Mouse (Mus musculus) spleen, adult 2 months (tissue): ENCODE measurements around the gene Rasgef1b. TPM values are rescaled to one million over a fixed set of nuclear protein-coding genes. Genes with fewer than 3 reads are reported as not detected.

ENCODE experiments used
- DNase-seq, 2 experiments: peaks; one replicate each; pipeline versions ENCODE4 v3.0.0 to v3.0.0-alpha.2; 2012 to 2021; ENCODE audit warnings: low spot score in 2 of 2, low read depth in 1 of 2
- H3K27ac ChIP-seq: fragments of 200-500 bp; 2 replicates; pipeline ENCODE4 v1.5.1; 2012; ENCODE audit warnings: low read length, inconsistent platforms; ENCODE audit not compliant: insufficient read depth
- H3K27me3 ChIP-seq: fragments of 200-500 bp; 2 replicates; pipeline ENCODE4 v1.6.1; 2012; ENCODE audit warnings: mild to moderate bottlenecking, moderate library complexity, low read length, inconsistent platforms; ENCODE audit not compliant: control insufficient read depth, insufficient read depth
- H3K36me3 ChIP-seq: fragments of 200-500 bp; 2 replicates; pipeline ENCODE4 v1.6.1; 2012; ENCODE audit warnings: mild to moderate bottlenecking, low read length, inconsistent platforms; ENCODE audit not compliant: control insufficient read depth, insufficient read depth
- H3K4me1 ChIP-seq: fragments of 200-500 bp; 2 replicates; pipeline ENCODE4 v1.6.1; 2011; ENCODE audit warnings: inconsistent platforms; ENCODE audit not compliant: control insufficient read depth, insufficient read depth, insufficient read length
- H3K4me3 ChIP-seq: fragments of 200-500 bp; 2 replicates; pipeline ENCODE4 v1.5.1; 2011; ENCODE audit warnings: mild to moderate bottlenecking, inconsistent platforms; ENCODE audit not compliant: insufficient read depth, insufficient read length; ENCODE audit errors: extremely low read depth
- CTCF ChIP-seq: fragments of 200-500 bp; IDR thresholded peaks from 2 replicates; pipeline ENCODE4 v1.5.1; 2011; ENCODE audit warnings: mild to moderate bottlenecking, inconsistent platforms; ENCODE audit not compliant: insufficient read depth, insufficient read length, insufficient replicate concordance; ENCODE audit errors: extremely low read depth
- POLR2A ChIP-seq: fragments of 200-500 bp; IDR thresholded peaks from 2 replicates; pipeline ENCODE4 v1.6.1; 2011; ENCODE audit warnings: low read depth, low read length, inconsistent platforms
- WGBS: fragments of 180-500 bp; shearing (Covaris S2); methylation state at CpG from one replicate; pipeline ENCODE4 v1.1.7; 2018; 5-methylcytosine and 5-hydroxymethylcytosine counted together
- polyA plus RNA-seq: library from polyadenylated mRNA; depleted of rRNA; stranded (reverse); fragments of >200 nt; gene quantifications from 2 replicates; pipeline ENCODE4 v1.2.3, GENCODE M21; 2012

The Rasgef1b gene
- polyA plus RNA-seq, 1 experiment = 13.9 TPM

DNA sequence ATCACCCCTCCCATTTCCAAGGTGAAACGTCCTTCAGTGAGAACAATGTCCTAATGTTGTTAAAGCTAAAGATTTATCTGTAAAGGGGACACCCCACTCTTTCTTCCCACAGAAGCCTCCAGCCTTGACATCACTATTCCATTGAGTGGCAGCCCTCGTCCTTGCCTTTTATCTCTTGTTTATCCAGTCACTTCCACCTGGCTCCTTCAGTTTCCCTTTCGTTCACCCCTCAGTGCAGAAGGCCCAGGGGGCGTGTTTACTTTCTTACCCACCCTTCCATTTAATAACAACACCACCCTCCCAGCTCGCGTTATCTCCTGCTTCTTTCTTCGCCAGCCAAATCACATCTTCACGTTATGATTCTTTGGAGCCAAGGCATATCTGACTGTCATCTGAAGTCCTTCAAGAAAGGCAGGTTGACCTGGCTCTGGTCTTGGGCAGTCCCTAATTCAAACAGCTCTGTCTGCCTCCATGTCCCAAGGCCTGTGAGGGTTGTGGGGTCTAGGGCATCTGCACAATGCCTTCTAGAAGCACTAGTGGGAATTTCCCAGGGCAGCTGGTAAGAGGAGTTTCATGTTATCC is 355.2 kb downstream of the Rasgef1b start:
- H3K4me1 ChIP-seq = peaks cover under 1% of the 10 kb centered on the region
- no peak for DNase-seq
- H3K27ac ChIP-seq = no peak overlapping the region
- H3K27me3 ChIP-seq = no peaks in the 10 kb centered on the region
- no peak overlapping the region for H3K4me3 ChIP-seq
- TF ChIP-seq CTCF = no peak
- no peak for TF ChIP-seq POLR2A
- H3K36me3 ChIP-seq = no peaks in the 10 kb centered on the region
- 89% methylated on average over 8 of the region's 8 CpGs for WGBS

DNA sequence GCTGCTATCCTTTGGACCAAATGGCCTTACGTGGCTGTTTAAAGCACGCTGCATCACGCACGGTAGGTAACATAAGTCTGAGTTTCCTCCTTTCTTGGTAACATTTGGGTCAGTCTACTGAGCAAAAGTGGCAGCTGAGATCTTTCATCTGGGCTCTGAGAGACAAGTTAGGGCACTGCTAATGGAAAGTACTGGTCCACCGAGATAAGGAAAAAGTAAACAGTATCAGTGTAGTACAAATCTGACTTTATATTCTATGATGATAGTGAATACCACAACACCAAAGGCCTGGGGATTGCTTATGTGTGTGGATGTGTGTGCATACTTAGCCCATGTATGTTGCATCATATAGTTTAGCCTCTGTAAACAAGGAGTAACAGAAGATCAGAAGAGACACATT is 358.2 kb downstream of the Rasgef1b start:
- 86% methylated on average over 5 of the region's 5 CpGs for WGBS
- Histone ChIP-seq H3K4me1 (peaks cover 2% of the 10 kb centered on the region), H3K27me3 (no peaks in the 10 kb centered on the region), H3K4me3 (no peak overlapping the region), H3K36me3 (no peaks in the 10 kb centered on the region), H3K27ac (no peak overlapping the region)
- no peak for DNase-seq
- TF ChIP-seq POLR2A (no peak), CTCF (no peak)

DNA sequence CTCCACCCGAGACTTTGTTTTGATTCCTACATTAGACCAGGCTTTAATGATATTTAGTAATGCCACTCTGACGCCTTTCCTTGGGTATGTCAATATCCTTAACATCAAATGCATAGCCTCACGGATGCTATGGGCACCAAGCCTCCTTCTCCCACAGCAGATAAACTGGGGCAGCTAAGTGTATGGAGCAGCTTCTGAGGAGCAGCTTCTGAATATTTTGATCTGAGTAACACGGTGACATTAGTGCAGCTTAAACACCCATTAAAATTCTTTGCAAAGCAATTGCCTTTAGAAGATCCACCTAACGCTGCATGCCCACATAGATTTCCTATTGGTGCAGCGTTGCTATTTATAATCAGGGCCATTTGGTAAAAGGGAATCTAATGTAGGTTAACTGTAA is 359.6 kb downstream of the Rasgef1b start:
- peaks cover 2% of the 10 kb centered on the region; the same call in 1 of the 2 replicates for H3K4me1 ChIP-seq
- H3K27me3 ChIP-seq = no peaks in the 10 kb centered on the region
- no peak overlapping the region for H3K4me3 ChIP-seq
- TF ChIP-seq POLR2A (no peak), CTCF (no peak)
- H3K36me3 ChIP-seq = no peaks in the 10 kb centered on the region
- 89% methylated on average over 6 of the region's 6 CpGs for WGBS
- no peak for DNase-seq
- no peak overlapping the region for H3K27ac ChIP-seq

DNA sequence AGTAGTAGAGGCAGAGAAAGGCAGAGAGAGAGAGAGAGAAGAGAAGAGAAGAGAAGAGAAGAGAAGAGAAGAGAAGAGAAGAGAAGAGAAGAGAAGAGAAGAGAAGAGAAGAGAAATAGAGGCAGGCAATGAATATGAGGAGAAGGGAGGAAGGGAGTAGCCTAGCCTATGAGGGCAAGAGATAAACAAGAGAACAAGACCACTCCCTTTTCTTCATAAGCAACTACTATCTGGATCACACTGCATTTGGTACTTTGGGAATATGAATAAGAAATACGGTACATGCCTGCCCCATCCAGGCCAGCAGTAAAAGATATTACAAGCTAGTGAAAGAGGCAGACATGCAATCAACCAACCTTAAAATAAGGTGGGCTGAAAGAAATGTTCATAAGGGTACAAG is 360.2 kb downstream of the Rasgef1b start:
- H3K4me3 ChIP-seq = no peak overlapping the region
- peaks cover 2% of the 10 kb centered on the region; the same call in 1 of the 2 replicates for H3K4me1 ChIP-seq
- TF ChIP-seq CTCF (no peak), POLR2A (no peak)
- H3K27ac ChIP-seq = no peak overlapping the region
- H3K27me3 ChIP-seq = no peaks in the 10 kb centered on the region
- H3K36me3 ChIP-seq = no peaks in the 10 kb centered on the region
- DNase-seq = no peak
- 88% methylated on average over 1 of the region's 1 CpGs for WGBS

DNA sequence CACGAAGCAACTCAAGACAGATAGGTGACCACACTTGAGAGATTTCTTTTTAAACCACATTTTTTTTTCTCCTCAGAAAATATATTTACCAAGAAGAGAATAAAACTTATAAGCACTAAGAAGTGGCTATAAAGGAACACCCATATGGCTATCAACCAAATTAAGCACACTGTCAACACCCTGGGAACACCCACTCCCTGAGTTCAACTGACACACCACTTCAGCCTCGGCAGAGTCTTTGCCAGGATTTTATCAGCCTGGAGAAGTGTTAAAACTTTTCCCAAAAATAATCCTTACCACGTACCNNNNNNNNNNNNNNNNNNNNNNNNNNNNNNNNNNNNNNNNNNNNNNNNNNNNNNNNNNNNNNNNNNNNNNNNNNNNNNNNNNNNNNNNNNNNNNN is 368.3 kb downstream of the Rasgef1b start:
- H3K36me3 ChIP-seq = no peaks in the 10 kb centered on the region
- H3K27me3 ChIP-seq = no peaks in the 10 kb centered on the region
- H3K4me3 ChIP-seq = no peak overlapping the region
- peaks cover 12% of the 10 kb centered on the region for H3K4me1 ChIP-seq
- H3K27ac ChIP-seq = no peak overlapping the region
- TF ChIP-seq POLR2A = no peak
- no peak for TF ChIP-seq CTCF
- no peak for DNase-seq
- WGBS = 63% methylated on average over 3 of the region's 3 CpGs

DNA sequence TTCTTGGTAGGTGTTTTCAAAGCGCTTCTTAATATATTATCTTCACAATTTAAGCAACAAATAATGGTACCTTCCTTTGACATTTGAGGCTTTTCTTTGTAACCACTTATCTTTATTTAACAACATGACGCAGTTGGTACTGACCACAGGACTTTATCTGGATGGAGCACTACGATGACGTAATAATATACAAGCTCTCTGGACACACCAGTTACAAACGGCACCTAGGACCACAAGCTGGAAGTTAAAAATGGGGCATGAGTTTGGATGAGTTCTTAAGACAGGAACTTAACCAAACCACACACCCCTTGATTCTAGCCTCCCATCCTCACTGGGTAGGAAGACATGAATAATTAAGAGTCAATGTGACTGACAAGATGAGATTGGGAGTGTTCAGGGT is 369.6 kb downstream of the Rasgef1b start:
- Histone ChIP-seq H3K27me3 (no peaks in the 10 kb centered on the region), H3K27ac (no peak overlapping the region), H3K4me3 (no peak overlapping the region), H3K36me3 (no peaks in the 10 kb centered on the region), H3K4me1 (peaks cover 12% of the 10 kb centered on the region)
- TF ChIP-seq POLR2A (no peak), CTCF (no peak)
- DNase-seq = no peak
- 52% methylated on average over 5 of the region's 5 CpGs for WGBS

DNA sequence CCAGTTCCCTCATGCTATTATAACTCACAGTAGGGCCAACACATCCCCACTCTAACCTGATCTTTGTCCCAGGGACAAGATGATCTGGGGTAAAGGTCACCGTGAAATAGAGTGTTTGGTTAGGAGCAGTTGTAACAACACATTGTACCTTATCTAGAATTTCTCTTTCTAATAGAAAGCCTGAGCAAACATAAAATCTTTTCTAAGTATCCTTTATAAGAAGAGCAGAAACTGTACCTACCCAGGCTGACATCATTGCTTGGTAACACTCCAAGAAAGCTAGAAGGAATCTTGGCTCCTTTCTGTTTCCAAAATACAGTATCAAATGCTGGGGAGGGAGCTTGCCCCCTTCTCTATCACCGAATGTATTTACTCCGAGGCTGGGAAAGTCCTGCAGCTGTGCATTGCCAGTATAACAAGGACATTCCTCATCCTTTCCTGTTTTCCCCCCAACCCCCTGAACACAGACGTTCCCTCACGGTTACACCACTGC is 374.2 kb downstream of the Rasgef1b start:
- no peak overlapping the region for H3K27ac ChIP-seq
- no peak for DNase-seq
- WGBS = 85% methylated on average over 5 of the region's 5 CpGs

More for the DNA sequence above, 374.2 kb downstream of the Rasgef1b start:
- Histone ChIP-seq H3K4me3 (no peak overlapping the region), H3K4me1 (no peaks in the 10 kb centered on the region), H3K27me3 (no peaks in the 10 kb centered on the region), H3K36me3 (no peaks in the 10 kb centered on the region)
- no peak for TF ChIP-seq CTCF
- no peak for TF ChIP-seq POLR2A
